8 mouse cellular contexts compared by ENCODE assay signal in the genomic region with DNA sequence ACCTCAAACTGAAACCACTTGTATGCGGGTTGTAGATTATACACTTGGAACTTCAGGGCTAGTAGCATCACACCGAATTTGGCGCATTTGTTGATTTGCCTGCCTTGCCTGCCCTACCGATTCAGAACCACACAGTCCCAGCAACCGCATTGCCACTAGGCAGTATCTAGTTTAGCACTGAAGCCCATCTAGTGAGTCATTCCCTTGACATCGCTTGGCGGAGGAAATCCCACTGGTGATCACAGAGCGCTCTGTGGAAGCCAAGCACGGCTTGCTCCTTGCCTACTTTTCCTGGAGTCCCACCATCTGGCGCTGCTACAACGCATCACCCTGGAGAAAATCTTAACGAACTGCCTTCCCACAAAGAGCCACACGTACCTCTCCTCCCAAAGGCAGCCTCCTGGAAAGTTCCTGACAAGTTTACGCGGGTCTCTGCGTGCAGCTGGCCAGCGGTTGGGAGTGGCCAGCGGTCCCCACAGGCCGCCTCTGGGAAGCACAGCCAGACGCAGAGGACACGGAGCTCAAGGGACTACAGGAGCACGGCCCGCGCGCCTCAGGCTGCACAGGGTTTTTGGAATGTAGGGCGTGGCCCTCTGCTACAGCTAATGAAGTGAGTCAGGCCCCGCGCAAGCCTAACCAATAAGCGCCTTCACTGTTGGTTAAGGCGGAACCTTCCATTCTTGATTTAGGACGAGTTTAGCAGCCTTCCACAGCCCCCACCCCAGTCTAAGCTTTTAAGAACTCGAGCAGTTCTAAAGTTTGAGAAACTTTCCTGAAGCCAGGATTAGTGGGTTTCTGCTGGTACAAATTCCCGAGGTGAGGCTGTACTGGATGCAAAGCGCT.
DNase-seq lines count a peak whose midpoint lies in the region; ATAC-seq lines count a peak whose summit lies in the region.

No protein-coding gene starts in this region.

- H3K36me3 ChIP-seq in heart, embryonic 15.5 days, result no peaks in the 10 kb centered on the region
- no peaks in the 10 kb centered on the region for H3K36me3 ChIP-seq in neural tube, embryonic 15.5 days

- peak; percentile 97 for ATAC-seq in heart, embryonic 15.5 days (replicated peaks; ENCODE audit: insufficient number of reproducible peaks, insufficient read depth, low FRiP score, low read depth)
- ATAC-seq in neural tube, embryonic 15.5 days (ENCODE audit: low FRiP score), result peak; percentile 72; the same call in 1 of the 2 replicates

- peak overlapping the region; percentile 88 for H3K27ac ChIP-seq in brown adipose tissue, adult 24 weeks (replicated peaks; ENCODE audit: low read depth, low read length)
- H3K27ac ChIP-seq in heart, embryonic 15.5 days, result peak overlapping the region; percentile 90
- no peak overlapping the region; the same call in 1 of the 2 replicates for H3K27ac ChIP-seq in neural tube, embryonic 15.5 days (replicated peaks)

- peak; percentile 56 to 66 for DNase-seq in CD8-positive naive resting alpha-beta T cell, adult 2 months (ENCODE audit: low read depth in 2 of 2, low spot score in 2 of 2)
- DNase-seq in fibroblast of lung, adult 2 months (ENCODE audit: low read depth), result peak; percentile 69
- DNase-seq in kidney, postnatal 14 days, result peak; percentile 93
- peak; percentile 92 to 95 for DNase-seq in lung, adult 18-20 months
- DNase-seq in thymus, adult 18-20 months, result peak; percentile 63 to 65

- H3K9ac ChIP-seq in heart, embryonic 15.5 days, result peak overlapping the region; percentile 34
- no peak overlapping the region for H3K9ac ChIP-seq in neural tube, embryonic 15.5 days (replicated peaks)

- H3K27me3 ChIP-seq in heart, embryonic 15.5 days, result no peaks in the 10 kb centered on the region
- 0 out of 2 replicates have a peak, but pooled peaks cover 3% of the 10 kb centered on the region for H3K27me3 ChIP-seq in neural tube, embryonic 15.5 days (replicated peaks)

- no peaks in the 10 kb centered on the region for H3K9me3 ChIP-seq in heart, embryonic 15.5 days (replicated peaks)
- H3K9me3 ChIP-seq in neural tube, embryonic 15.5 days (replicated peaks), result 0 out of 2 replicates have a peak, but pooled peaks cover 8% of the 10 kb centered on the region

- H3K4me2 ChIP-seq in heart, embryonic 15.5 days, result peak overlapping the region; percentile 62
- H3K4me2 ChIP-seq in neural tube, embryonic 15.5 days, result peak overlapping the region; percentile 51

- H3K4me1 ChIP-seq in brown adipose tissue, adult 24 weeks (ENCODE audit: control insufficient read depth, insufficient read depth, insufficient read length, low read length), result peaks cover 11% of the 10 kb centered on the region; the same call in 1 of the 2 replicates
- peaks cover 27% of the 10 kb centered on the region for H3K4me1 ChIP-seq in heart, embryonic 15.5 days (replicated peaks)
- H3K4me1 ChIP-seq in neural tube, embryonic 15.5 days, result peaks cover 7% of the 10 kb centered on the region

- WGBS in heart, embryonic 15.5 days, result under 1% methylated on average over 34 of the region's 34 CpGs
- 4% methylated on average over 34 of the region's 34 CpGs for WGBS in neural tube, embryonic 15.5 days

- H3K4me3 ChIP-seq in brown adipose tissue, adult 24 weeks (ENCODE audit: insufficient read depth, low read depth, low read length), result peak overlapping the region; percentile 70
- H3K4me3 ChIP-seq in heart, embryonic 15.5 days, result peak overlapping the region; percentile 51
- H3K4me3 ChIP-seq in neural tube, embryonic 15.5 days (replicated peaks), result peak overlapping the region; percentile 27
